Mouse (Mus musculus) heart, postnatal 0 days (tissue): ENCODE results near the gene Tcl1b1.
"Not testable (repeated sequence)": the region's sequence is repeated elsewhere in the genome, so short reads cannot be mapped to it uniquely, and the experiment has no call there.

Experiments
- CTCF ChIP-seq: IDR thresholded peaks from 2 replicates; pipeline ENCODE4 v1.5.1; 2016; ENCODE audit warnings: antibody characterized with exemption, control low read depth, low read depth
- EP300 ChIP-seq: IDR thresholded peaks from 2 replicates; pipeline ENCODE4 v1.6.1; 2016; ENCODE audit warnings: antibody characterized with exemption, low read depth

DNA sequence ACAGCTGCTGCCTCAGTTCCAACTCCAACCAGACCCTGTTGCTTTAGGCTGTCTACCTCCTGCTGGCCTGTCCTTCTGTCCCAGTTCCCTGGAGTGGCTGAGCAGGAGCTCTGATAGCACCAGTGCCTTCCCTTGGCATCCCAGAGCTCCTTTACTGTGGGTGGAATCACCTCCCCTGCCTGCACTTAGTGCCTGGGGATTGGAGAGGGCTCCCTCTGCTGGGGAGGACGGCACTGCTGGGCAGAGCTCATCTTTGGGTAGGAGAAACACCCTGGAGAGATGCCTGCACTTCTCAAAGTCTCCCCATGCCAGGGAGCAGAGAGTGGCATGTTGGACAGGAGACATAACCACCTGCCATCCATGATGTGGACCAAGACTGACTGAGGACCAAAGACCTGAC is 14.6 kb upstream of the Tcl1b1 start:
- not testable (repeated sequence) for TF ChIP-seq CTCF, EP300
